Mouse (Mus musculus) spleen, adult 2 months (tissue): ENCODE data around the gene Pi4k2b.

Experiments used
- CTCF ChIP-seq: fragments of 200-500 bp; IDR thresholded peaks from 2 replicates; pipeline ENCODE4 v1.5.1; 2011; ENCODE audit warnings: mild to moderate bottlenecking, inconsistent platforms; ENCODE audit not compliant: insufficient read depth, insufficient read length, insufficient replicate concordance; ENCODE audit errors: extremely low read depth
- POLR2A ChIP-seq: fragments of 200-500 bp; IDR thresholded peaks from 2 replicates; pipeline ENCODE4 v1.6.1; 2011; ENCODE audit warnings: low read depth, low read length, inconsistent platforms

DNA sequence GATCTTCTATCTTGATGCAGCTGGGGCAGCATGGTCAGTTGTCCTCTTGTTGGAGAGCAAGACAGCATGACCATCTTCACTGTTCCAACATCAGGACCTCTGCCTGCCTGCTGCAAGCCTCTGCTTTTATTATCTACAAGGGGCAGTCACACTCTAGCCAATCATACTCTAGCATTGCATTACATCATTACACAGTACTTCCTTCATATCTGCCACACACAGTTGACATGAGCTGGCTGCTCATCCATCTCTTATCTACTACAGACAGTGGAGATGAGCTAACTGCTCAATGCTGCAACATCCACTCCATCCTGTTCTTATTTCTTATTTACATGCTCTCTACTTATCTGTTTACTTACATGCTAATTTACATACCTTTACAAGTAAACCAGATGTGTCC lies 28.7 kb upstream of the Pi4k2b start:
- TF ChIP-seq POLR2A (no peak), CTCF (no peak)
